In the genomic region with DNA sequence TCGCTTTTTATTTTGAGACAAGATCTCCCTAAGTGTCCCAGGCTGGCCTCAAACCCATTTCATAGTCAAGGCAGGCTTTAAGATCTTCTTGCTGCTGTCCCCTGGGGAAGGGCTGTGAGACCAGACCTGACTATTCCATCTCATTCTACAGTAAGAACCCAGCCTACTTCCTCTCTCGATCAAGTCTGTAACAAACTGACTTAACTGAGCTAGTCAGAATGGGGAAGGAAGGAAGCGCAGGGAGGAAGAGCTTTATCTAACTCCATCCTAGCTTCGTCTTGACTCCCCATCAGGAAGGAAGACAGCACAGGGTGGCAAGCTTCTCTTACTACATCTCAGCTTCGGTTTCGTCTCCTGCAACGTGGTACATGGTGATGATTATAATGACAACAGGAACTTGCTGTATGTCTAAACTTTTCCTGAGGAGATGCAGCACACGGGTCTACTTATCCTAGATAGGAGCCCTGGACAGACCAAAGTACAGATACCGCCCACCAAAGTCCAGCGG, we compare ENCODE assay signal across 15 mouse cellular contexts. TPM values are rescaled to one million over a fixed set of nuclear protein-coding genes. Genes with fewer than 3 reads are reported as not detected.
DNase-seq lines count a peak whose midpoint lies in the region; ATAC-seq lines count a peak whose summit lies in the region.
"Had no signal": no experiment of that assay in that cellular context is flagged by ENCODE, and none has a peak within 500 bp of the region (broad histone marks: within the 10 kb centered on the region; RNA-seq: fewer than 3 reads in every experiment).

No protein-coding gene starts in this region.

- H3K9ac ChIP-seq in heart, embryonic 13.5 days: no peak overlapping the region
- no peak overlapping the region for H3K9ac ChIP-seq in intestine, embryonic 15.5 days
- H3K9ac ChIP-seq: embryonic facial prominence, embryonic 13.5 days; lung, embryonic 14.5 days had no signal

- H3K36me3 ChIP-seq in heart, embryonic 13.5 days: no peaks in the 10 kb centered on the region
- no peaks in the 10 kb centered on the region for H3K36me3 ChIP-seq in intestine, embryonic 15.5 days
- H3K36me3 ChIP-seq: embryonic facial prominence, embryonic 13.5 days had no signal

- H3K9me3 ChIP-seq in heart, embryonic 13.5 days: no peaks in the 10 kb centered on the region
- no peaks in the 10 kb centered on the region for H3K9me3 ChIP-seq in intestine, embryonic 15.5 days
- H3K9me3 ChIP-seq: embryonic facial prominence, embryonic 13.5 days had no signal

- intact Hi-C loops in heart, postnatal 10 days (cut with DNase I): no loop called here

- DNase-seq in heart, postnatal 10 days: no peak
- peak; percentile 77 for DNase-seq in A20 (ENCODE audit: low read depth, low spot score)
- peak; percentile 26 for DNase-seq in naive thymus-derived CD4-positive, alpha-beta T cell, adult 2 months (ENCODE audit: low read depth)
- no peak for DNase-seq in right cerebral cortex, postnatal 14 days
- DNase-seq in ovary, postnatal 36 days (ENCODE audit: low spot score): no peak
- DNase-seq in retina, embryonic 14.5 days (ENCODE audit: low spot score): no peak
- DNase-seq: adrenal gland, postnatal 36 days; cerebellum, adult 9-10 months; lung, embryonic 14.5 days had no signal

- no peak for ATAC-seq in heart, embryonic 13.5 days (ENCODE audit: extremely low read depth, insufficient number of reproducible peaks, low FRiP score, low TSS enrichment)
- ATAC-seq in intestine, embryonic 15.5 days: no peak
- ATAC-seq: forebrain, embryonic 14.5 days had no signal

- no peak overlapping the region for H3K4me3 ChIP-seq in heart, embryonic 13.5 days
- no peak overlapping the region for H3K4me3 ChIP-seq in intestine, embryonic 15.5 days (replicated peaks)
- H3K4me3 ChIP-seq: embryonic facial prominence, embryonic 13.5 days; left cerebral cortex, adult 2 months had no signal

- H3K27ac ChIP-seq in heart, embryonic 13.5 days (replicated peaks): peak overlapping the region; percentile 41; the same call in 1 of the 2 replicates
- H3K27ac ChIP-seq in intestine, embryonic 15.5 days: peak overlapping the region; percentile 48; the same call in 1 of the 2 replicates
- H3K27ac ChIP-seq: embryonic facial prominence, embryonic 13.5 days; kidney, postnatal 0 days; left cerebral cortex, adult 2 months had no signal

- H3K27me3 ChIP-seq in heart, embryonic 13.5 days (replicated peaks): no peaks in the 10 kb centered on the region; the same call in 1 of the 2 replicates
- no peaks in the 10 kb centered on the region for H3K27me3 ChIP-seq in intestine, embryonic 15.5 days (replicated peaks)
- H3K27me3 ChIP-seq: embryonic facial prominence, embryonic 13.5 days had no signal

- 57% methylated on average over 10 of the region's 10 CpGs for WGBS in heart, embryonic 13.5 days
- WGBS in intestine, embryonic 15.5 days: 59% methylated on average over 10 of the region's 10 CpGs

- H3K4me2 ChIP-seq in heart, embryonic 13.5 days: no peak overlapping the region
- H3K4me2 ChIP-seq in intestine, embryonic 15.5 days (replicated peaks): no peak overlapping the region
- H3K4me2 ChIP-seq: embryonic facial prominence, embryonic 13.5 days; lung, embryonic 14.5 days had no signal

- H3K4me1 ChIP-seq in heart, embryonic 13.5 days: peaks cover 9% of the 10 kb centered on the region
- peaks cover 4% of the 10 kb centered on the region for H3K4me1 ChIP-seq in intestine, embryonic 15.5 days (replicated peaks)

RNA-seq across cellular contexts. Expression of gene Slc25a28, which starts 4.8 kb away (rescaled TPM):
- polyA plus RNA-seq in heart, embryonic 13.5 days (2015; fragmentation: Nextera tagmentation; extraction: Ambion mirVana): 10.1 and 10.2 TPM in 2 replicates
- total RNA-seq in heart, postnatal 10 days (2021): 10 to 100 TPM; 22.0 to 23.3 TPM
- polyA plus RNA-seq in intestine, embryonic 15.5 days (2015; fragmentation: Nextera tagmentation; extraction: Ambion mirVana): 19.1 and 19.9 TPM in 2 replicates

RNA-seq across cellular contexts. Expression of gene Entpd7, which starts 9.9 kb away (rescaled TPM):
- polyA plus RNA-seq in heart, embryonic 13.5 days (2015; fragmentation: Nextera tagmentation; extraction: Ambion mirVana): 6.1 and 6.6 TPM in 2 replicates
- total RNA-seq in heart, postnatal 10 days (2021): 1 to 10 TPM; 5.4 to 5.7 TPM
- 21.1 and 24.4 TPM in 2 replicates for polyA plus RNA-seq in intestine, embryonic 15.5 days (2015; fragmentation: Nextera tagmentation; extraction: Ambion mirVana)

Comparison
In these comparisons a context has a peak if more than half of its experiments do, and no peak if none do; other contexts are left out.
1. DNase-seq: peak in A20 (single experiment) and naive thymus-derived CD4-positive, alpha-beta T cell, adult 2 months (single experiment); none in heart, postnatal 10 days (0 of 2), right cerebral cortex, postnatal 14 days (single experiment), ovary, postnatal 36 days (single experiment) and retina, embryonic 14.5 days (single experiment).